Mouse (Mus musculus) kidney, adult 2 months (tissue): ENCODE results near the gene Itgb6.

Experiments used
- CTCF ChIP-seq: fragments of 200-500 bp; conservative IDR thresholded peaks from 2 replicates; pipeline ENCODE4 v1.5.1; 2011; ENCODE audit warnings: low read depth, mild to moderate bottlenecking, control low read depth, low read length, moderate library complexity, mixed read lengths; ENCODE audit not compliant: insufficient read depth, insufficient read length
- POLR2A ChIP-seq: fragments of 200-500 bp; IDR thresholded peaks from one replicate; pipeline ENCODE4 v1.6.1; 2011; ENCODE audit warnings: low read depth, low read length, control low read depth

DNA sequence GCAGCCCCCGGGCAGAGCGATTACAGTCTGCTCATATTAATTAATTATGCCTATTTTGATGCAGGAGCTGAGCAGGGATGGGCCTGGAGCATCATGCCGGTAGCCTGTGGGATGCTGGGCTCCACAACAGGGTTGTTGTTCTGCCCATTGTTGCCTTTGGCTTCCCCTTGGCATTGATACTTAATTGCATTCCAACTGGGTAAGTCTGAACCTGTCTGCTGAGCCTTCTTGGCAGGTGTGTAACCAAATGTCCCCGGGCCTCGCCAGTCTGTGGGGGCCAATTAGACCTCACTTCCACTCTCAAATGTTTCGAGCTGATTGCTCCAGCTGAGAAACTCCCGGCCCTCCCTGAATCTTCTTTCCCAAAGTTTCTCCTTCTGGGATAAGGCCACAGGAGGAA is 24.9 kb downstream of the Itgb6 start:
- TF ChIP-seq CTCF = no peak
- no peak for TF ChIP-seq POLR2A
